Mouse (Mus musculus) stomach, postnatal 0 days (tissue): ENCODE results near the gene Myadm. TPM values are rescaled to one million over a fixed set of nuclear protein-coding genes. Genes with fewer than 3 reads are reported as not detected.
A peak's percentile ranks its signal among the peaks of the same experiment; 100 is the strongest.

ENCODE experiments used
- ATAC-seq: fragments of 200-750 bp; cut with Nextera tagmentation; 2 replicates; pipeline ENCODE4 v1.8.0; 2017; ENCODE audit not compliant: low FRiP score, low TSS enrichment
- DNase-seq: peaks from one replicate; pipeline ENCODE4 v3.0.0-alpha.2; 2016; ENCODE audit warnings: low spot score
- H3K27ac ChIP-seq: fragments of 300-500 bp; sonication (generic); replicated peaks from 2 replicates; pipeline ENCODE4 v1.5.1; 2014; ENCODE audit warnings: mild to moderate bottlenecking, control low read depth
- H3K27me3 ChIP-seq: fragments of 300-500 bp; sonication (generic); 2 replicates; pipeline ENCODE4 v1.6.1; 2014; ENCODE audit warnings: low read length; ENCODE audit not compliant: control insufficient read depth, insufficient read depth
- H3K36me3 ChIP-seq: fragments of 300-500 bp; sonication (generic); 2 replicates; pipeline ENCODE4 v1.6.1; 2014; ENCODE audit warnings: low read length, mixed read lengths; ENCODE audit not compliant: control insufficient read depth, insufficient read depth
- H3K4me1 ChIP-seq: fragments of 300-500 bp; sonication (generic); replicated peaks from 2 replicates; pipeline ENCODE4 v1.6.1; 2014; ENCODE audit warnings: antibody characterized with exemption; ENCODE audit not compliant: control insufficient read depth, insufficient read depth
- H3K4me2 ChIP-seq: fragments of 300-500 bp; sonication (generic); replicated peaks from 2 replicates; pipeline ENCODE4 v1.6.1; 2014; ENCODE audit warnings: low read depth, mild to moderate bottlenecking, control low read depth, moderate library complexity
- H3K4me3 ChIP-seq: fragments of 300-500 bp; sonication (generic); 2 replicates; pipeline ENCODE4 v1.5.1; 2014; ENCODE audit warnings: low read depth, low read length, control low read depth
- H3K9ac ChIP-seq: fragments of 300-500 bp; sonication (generic); 2 replicates; pipeline ENCODE4 v1.6.1; 2014; ENCODE audit warnings: mild to moderate bottlenecking, low read length, control low read depth, mixed read lengths
- H3K9me3 ChIP-seq: fragments of 300-500 bp; sonication (generic); 2 replicates; pipeline ENCODE4 v1.6.1; 2016; ENCODE audit warnings: low read length; ENCODE audit not compliant: control insufficient read depth
- CTCF ChIP-seq: IDR thresholded peaks from 2 replicates; pipeline ENCODE4 v1.5.1; 2016; ENCODE audit warnings: antibody characterized with exemption, low read depth, mild to moderate bottlenecking, moderate library complexity
- EP300 ChIP-seq: optimal IDR thresholded peaks from 2 replicates; pipeline ENCODE3; 2016; ENCODE audit warnings: antibody characterized with exemption
- WGBS: fragments of 180-500 bp; shearing (Covaris S2); extraction: QIAGEN DNeasy Blood & Tissue Kit; methylation state at CpG from one replicate; pipeline ENCODE4 v1.1.7; 2014; 5-methylcytosine and 5-hydroxymethylcytosine counted together
- polyA plus RNA-seq: library from polyadenylated mRNA; unstranded; fragments of >200 nt; fragmentation: Nextera tagmentation; extraction: Ambion mirVana; gene quantifications from 2 replicates; pipeline ENCODE4 v1.2.1, GENCODE M21; 2015

Myadm gene
- polyA plus RNA-seq, 1 experiment from 2014 or later: 94.0 TPM

DNA sequence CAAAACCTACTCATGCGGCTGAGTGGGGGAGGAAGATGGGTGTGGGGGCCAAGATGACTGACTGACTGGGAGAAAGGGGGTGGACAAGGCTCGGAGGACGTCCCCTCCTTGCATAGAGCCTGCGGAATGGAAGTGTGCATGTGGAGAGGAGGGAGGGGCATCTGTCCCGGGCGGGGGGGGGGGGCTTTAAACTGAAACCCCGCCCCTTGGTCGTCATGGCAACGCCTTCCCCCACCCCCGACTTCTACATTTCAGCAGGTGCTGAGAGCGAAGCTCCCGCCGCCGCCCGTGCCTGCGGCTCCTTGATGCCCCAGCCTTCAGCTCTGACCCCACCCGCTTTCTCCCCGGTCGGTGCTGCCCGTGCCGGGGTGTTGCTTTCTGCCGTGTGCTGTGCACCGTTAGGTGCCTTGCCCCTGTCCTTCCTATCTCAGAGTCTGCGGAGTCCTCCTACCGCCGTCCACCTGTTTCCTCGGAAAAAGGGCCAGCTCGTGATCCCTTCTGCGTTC is 14.4 kb downstream of the Myadm start:
- H3K4me2 ChIP-seq: peak overlapping the region; percentile 59
- H3K4me3 ChIP-seq: peak overlapping the region; percentile 29
- peaks cover 8% of the 10 kb centered on the region for H3K36me3 ChIP-seq
- ATAC-seq (peak; percentile 36; the same call in 1 of the 2 replicates), DNase-seq (peak; percentile 59)
- no peaks in the 10 kb centered on the region for H3K9me3 ChIP-seq
- no peak overlapping the region for H3K9ac ChIP-seq
- WGBS: 2% methylated on average over 28 of the region's 29 CpGs
- H3K27me3 ChIP-seq: no peaks in the 10 kb centered on the region; the same call in 1 of the 2 replicates
- no peak for TF ChIP-seq CTCF
- H3K27ac ChIP-seq: no peak overlapping the region
- H3K4me1 ChIP-seq: 0 out of 2 replicates have a peak, but pooled peaks cover 5% of the 10 kb centered on the region

DNA sequence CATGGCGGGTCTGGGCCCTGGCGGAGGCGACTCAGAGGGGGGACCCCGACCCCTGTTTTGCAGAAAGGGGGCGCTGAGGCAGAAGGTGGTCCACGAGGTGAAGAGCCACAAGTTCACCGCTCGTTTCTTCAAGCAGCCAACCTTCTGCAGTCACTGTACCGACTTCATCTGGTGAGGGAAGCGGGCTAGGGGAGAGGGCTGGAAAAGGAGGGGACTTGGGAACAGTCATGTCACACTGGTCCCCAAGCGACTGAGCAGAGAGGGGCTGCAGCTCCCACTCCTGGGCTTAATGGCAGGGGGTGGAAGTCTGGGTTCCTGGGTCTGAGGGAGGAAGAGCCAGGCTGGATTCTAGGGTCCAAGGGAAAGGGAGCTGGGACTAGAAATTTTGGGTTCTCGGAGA is 14.9 kb downstream of the Myadm start:
- H3K27me3 ChIP-seq: no peaks in the 10 kb centered on the region; the same call in 1 of the 2 replicates
- H3K36me3 ChIP-seq: peaks cover 6% of the 10 kb centered on the region
- peak overlapping the region; percentile 29 for H3K4me3 ChIP-seq
- no peaks in the 10 kb centered on the region for H3K9me3 ChIP-seq
- DNase-seq (no peak), ATAC-seq (no peak)
- peak overlapping the region; percentile 59 for H3K4me2 ChIP-seq
- H3K4me1 ChIP-seq: 0 out of 2 replicates have a peak, but pooled peaks cover 5% of the 10 kb centered on the region
- H3K9ac ChIP-seq: no peak overlapping the region
- no peak for TF ChIP-seq EP300
- no peak for TF ChIP-seq CTCF
- 16% methylated on average over 12 of the region's 12 CpGs for WGBS
- H3K27ac ChIP-seq: no peak overlapping the region

- 16% methylated on average over 10 of the region's 10 CpGs for WGBS
- ATAC-seq: no peak
- no peak overlapping the region for H3K4me3 ChIP-seq
Observed at GRCm38 (mm10) chr7:3304298-3304697, 15.4 kb downstream of the Myadm start.

GRCm38 (mm10) chr7:3306400-3306799 is 17.5 kb downstream of the Myadm start:
- Histone ChIP-seq H3K9me3 (no peaks in the 10 kb centered on the region), H3K4me1 (0 out of 2 replicates have a peak, but pooled peaks cover 5% of the 10 kb centered on the region), H3K27ac (no peak overlapping the region), H3K4me3 (no peak overlapping the region), H3K9ac (no peak overlapping the region), H3K4me2 (no peak overlapping the region), H3K27me3 (no peaks in the 10 kb centered on the region; the same call in 1 of the 2 replicates), H3K36me3 (no peaks in the 10 kb centered on the region)
- no peak for ATAC-seq
- no peak for DNase-seq
- WGBS: 75% methylated on average over 3 of the region's 3 CpGs
- TF ChIP-seq CTCF (no peak), EP300 (no peak)

More at GRCm38 (mm10) chr7:3304298-3304697, 15.4 kb downstream of the Myadm start:
- Histone ChIP-seq H3K4me2 (no peak overlapping the region), H3K27me3 (no peaks in the 10 kb centered on the region; the same call in 1 of the 2 replicates), H3K4me1 (0 out of 2 replicates have a peak, but pooled peaks cover 5% of the 10 kb centered on the region), H3K27ac (no peak overlapping the region), H3K36me3 (peaks cover 6% of the 10 kb centered on the region), H3K9ac (no peak overlapping the region), H3K9me3 (no peaks in the 10 kb centered on the region)
- no peak for TF ChIP-seq EP300
- no peak for DNase-seq

- Histone ChIP-seq H3K27ac (no peak overlapping the region), H3K9ac (no peak overlapping the region), H3K9me3 (no peaks in the 10 kb centered on the region), H3K4me2 (no peak overlapping the region), H3K4me3 (no peak overlapping the region), H3K4me1 (no peaks in the 10 kb centered on the region), H3K27me3 (no peaks in the 10 kb centered on the region; the same call in 1 of the 2 replicates), H3K36me3 (no peaks in the 10 kb centered on the region)
- no peak for TF ChIP-seq CTCF
- no peak for TF ChIP-seq EP300
- DNase-seq (no peak), ATAC-seq (no peak)
- WGBS: 73% methylated on average over 4 of the region's 4 CpGs
Observed at GRCm38 (mm10) chr7:3308646-3309045, 19.8 kb downstream of the Myadm start.

GRCm38 (mm10) chr7:3310233-3310632 is 21.4 kb downstream of the Myadm start:
- Histone ChIP-seq H3K36me3 (no peaks in the 10 kb centered on the region), H3K27me3 (no peaks in the 10 kb centered on the region), H3K4me2 (no peak overlapping the region), H3K4me1 (no peaks in the 10 kb centered on the region), H3K9ac (no peak overlapping the region), H3K27ac (no peak overlapping the region), H3K4me3 (no peak overlapping the region), H3K9me3 (no peaks in the 10 kb centered on the region)
- ATAC-seq (no peak), DNase-seq (no peak)
- no peak for TF ChIP-seq CTCF
- TF ChIP-seq EP300: no peak
- WGBS: 94% methylated on average over 7 of the region's 7 CpGs
